Mouse (Mus musculus) liver, embryonic 11.5 days (tissue): ENCODE results near the gene Plcb4. TPM values are rescaled to one million over a fixed set of nuclear protein-coding genes. Genes with fewer than 3 reads are reported as not detected.
"Not testable (repeated sequence)": the region's sequence is repeated elsewhere in the genome, so short reads cannot be mapped to it uniquely, and the experiment has no call there.

Experiments used
- ATAC-seq: fragments of 200-750 bp; cut with Nextera tagmentation; replicated peaks from 2 replicates; pipeline ENCODE4 v1.8.0; 2017; ENCODE audit warnings: moderate number of reproducible peaks, mild to moderate bottlenecking, moderate TSS enrichment, moderate library complexity; ENCODE audit not compliant: low FRiP score
- DNase-seq: peaks from one replicate; pipeline ENCODE4 v3.0.0-alpha.2; 2017; ENCODE audit warnings: low spot score
- H3K27ac ChIP-seq: fragments of 300-500 bp; sonication (generic); 2 replicates; pipeline ENCODE4 v1.5.1; 2014; ENCODE audit warnings: mild to moderate bottlenecking, low read depth, low read length, control low read depth
- H3K27me3 ChIP-seq: fragments of 300-500 bp; sonication (generic); replicated peaks from 2 replicates; pipeline ENCODE4 v1.6.1; 2014; ENCODE audit warnings: low read length, mixed read lengths; ENCODE audit not compliant: control insufficient read depth, insufficient read depth
- H3K36me3 ChIP-seq: fragments of 300-500 bp; sonication (generic); 2 replicates; pipeline ENCODE4 v1.6.1; 2014; ENCODE audit warnings: mild to moderate bottlenecking, low read length, moderate library complexity, mixed read lengths; ENCODE audit not compliant: control insufficient read depth, insufficient read depth
- H3K4me1 ChIP-seq: fragments of 300-500 bp; sonication (generic); replicated peaks from 2 replicates; pipeline ENCODE4 v1.6.1; 2014; ENCODE audit warnings: low read length, mixed read lengths; ENCODE audit not compliant: control insufficient read depth, insufficient read depth
- H3K4me2 ChIP-seq: fragments of 300-500 bp; sonication (generic); 2 replicates; pipeline ENCODE4 v1.6.1; 2014; ENCODE audit warnings: mild to moderate bottlenecking, control low read depth, moderate library complexity
- H3K4me3 ChIP-seq: fragments of 300-500 bp; sonication (generic); 2 replicates; pipeline ENCODE4 v1.5.1; 2014; ENCODE audit warnings: low read depth, low read length, control low read depth
- H3K9ac ChIP-seq: fragments of 300-500 bp; sonication (generic); 2 replicates; pipeline ENCODE4 v1.6.1; 2014; ENCODE audit warnings: low read depth, low read length, control low read depth
- H3K9me3 ChIP-seq: fragments of 300-500 bp; sonication (generic); 2 replicates; pipeline ENCODE4 v1.6.1; 2016; ENCODE audit warnings: low read length, inconsistent platforms, mixed read lengths; ENCODE audit not compliant: control insufficient read depth
- WGBS: fragments of 180-500 bp; shearing (Covaris S2); extraction: QIAGEN DNeasy Blood & Tissue Kit; methylation state at CpG from one replicate; pipeline ENCODE4 v1.1.7; 2014; 5-methylcytosine and 5-hydroxymethylcytosine counted together
- polyA plus RNA-seq: library from polyadenylated mRNA; unstranded; fragments of >200 nt; fragmentation: Nextera tagmentation; extraction: Ambion mirVana; gene quantifications from 2 replicates; pipeline ENCODE4 v1.2.1, GENCODE M21; 2014

Plcb4 gene
- polyA plus RNA-seq, 1 experiment from 2014 or later, result 10.3 TPM

DNA sequence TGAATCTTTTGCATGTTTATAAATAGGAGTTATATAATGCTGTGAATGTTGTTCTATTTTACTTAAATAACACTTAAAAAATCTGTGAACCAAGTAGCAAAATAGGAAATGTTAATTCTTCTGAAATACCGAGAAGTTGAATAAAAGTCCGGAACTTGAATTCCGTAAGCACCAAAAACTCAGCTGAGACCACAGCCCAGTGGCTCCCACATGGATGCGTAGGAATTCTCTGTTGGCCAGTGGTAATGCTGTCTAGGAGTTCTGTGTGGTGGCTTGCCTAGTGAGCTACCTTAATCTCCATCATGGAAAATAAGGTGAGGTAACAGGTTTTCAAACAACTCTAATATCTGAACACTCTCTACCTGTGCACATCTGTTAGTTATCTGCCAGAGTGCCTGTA, 312.1 kb downstream of the Plcb4 start:
- H3K36me3 ChIP-seq, result no peaks in the 10 kb centered on the region
- no peak overlapping the region for H3K4me2 ChIP-seq
- H3K9me3 ChIP-seq, result no peaks in the 10 kb centered on the region
- H3K27me3 ChIP-seq, result no peaks in the 10 kb centered on the region
- H3K4me1 ChIP-seq, result no peaks in the 10 kb centered on the region
- 91% methylated on average over 4 of the region's 4 CpGs for WGBS
- ATAC-seq (no peak), DNase-seq (no peak)
- H3K27ac ChIP-seq, result no peak overlapping the region
- no peak overlapping the region for H3K9ac ChIP-seq
- no peak overlapping the region for H3K4me3 ChIP-seq

GRCm38 (mm10) chr2:135975978-135976377, 317.2 kb downstream of the Plcb4 start:
- Histone ChIP-seq H3K4me2 (no peak overlapping the region), H3K27me3 (no peaks in the 10 kb centered on the region), H3K9ac (no peak overlapping the region), H3K9me3 (no peaks in the 10 kb centered on the region), H3K27ac (no peak overlapping the region), H3K4me1 (no peaks in the 10 kb centered on the region; the same call in 1 of the 2 replicates), H3K4me3 (no peak overlapping the region), H3K36me3 (no peaks in the 10 kb centered on the region)
- ATAC-seq, result no peak
- DNase-seq, result no peak
- 88% methylated on average over 9 of the region's 9 CpGs for WGBS

DNA sequence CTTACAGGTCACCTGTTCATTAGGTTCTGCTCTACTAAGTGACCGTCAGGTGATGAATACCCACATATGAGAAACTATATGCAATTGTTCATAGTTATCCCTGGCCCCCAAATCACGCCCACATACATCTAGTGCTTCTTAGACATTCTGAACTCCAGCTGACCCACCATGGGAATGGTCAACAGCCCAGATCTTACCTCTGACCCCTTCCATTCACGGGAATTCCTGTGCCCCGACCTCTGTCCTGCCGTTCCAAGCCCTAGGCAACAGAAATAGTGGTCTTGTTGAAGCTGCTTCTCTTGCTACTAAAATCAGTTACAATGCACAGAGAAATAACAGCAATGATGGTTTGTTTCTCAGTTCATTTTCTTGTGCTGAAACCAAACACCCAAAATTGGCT, 320.0 kb downstream of the Plcb4 start:
- Histone ChIP-seq H3K27ac (no peak overlapping the region), H3K4me3 (no peak overlapping the region), H3K27me3 (no peaks in the 10 kb centered on the region), H3K4me1 (no peaks in the 10 kb centered on the region; the same call in 1 of the 2 replicates), H3K36me3 (no peaks in the 10 kb centered on the region), H3K9ac (no peak overlapping the region), H3K4me2 (no peak overlapping the region), H3K9me3 (no peaks in the 10 kb centered on the region)
- WGBS, result 69% methylated on average over 5 of the region's 5 CpGs
- DNase-seq (no peak), ATAC-seq (no peak)

DNA sequence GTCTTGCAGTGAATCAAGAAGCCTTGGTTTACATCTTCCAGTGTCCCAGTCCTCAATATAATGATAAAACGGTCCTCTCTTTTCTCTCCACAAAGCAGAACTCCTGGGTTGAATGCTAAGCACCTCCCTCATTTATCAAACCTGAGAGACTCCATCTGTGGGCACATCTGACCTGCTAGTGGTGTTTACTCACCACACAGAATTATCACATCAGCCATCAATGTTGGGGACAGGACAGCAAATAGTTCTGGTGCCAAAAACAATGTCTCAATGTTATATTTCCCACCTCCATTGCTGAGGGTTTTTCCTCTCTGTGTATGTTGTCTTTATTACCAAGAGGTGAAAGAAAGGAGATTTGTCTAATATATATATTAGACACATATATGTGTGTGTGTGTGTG, 321.6 kb downstream of the Plcb4 start:
- WGBS, result 77% methylated on average over 1 of the region's 1 CpGs
- ATAC-seq, result no peak
- Histone ChIP-seq H3K27me3 (no peaks in the 10 kb centered on the region), H3K4me2 (no peak overlapping the region), H3K9me3 (no peaks in the 10 kb centered on the region), H3K4me1 (no peaks in the 10 kb centered on the region; the same call in 1 of the 2 replicates), H3K27ac (no peak overlapping the region), H3K36me3 (no peaks in the 10 kb centered on the region), H3K9ac (no peak overlapping the region), H3K4me3 (no peak overlapping the region)
- DNase-seq, result no peak

- H3K27me3 ChIP-seq, result no peaks in the 10 kb centered on the region
- DNase-seq (no peak), ATAC-seq (no peak)
- WGBS, result 74% methylated on average over 4 of the region's 4 CpGs
- no peak overlapping the region for H3K9ac ChIP-seq
- no peak overlapping the region for H3K4me3 ChIP-seq
- H3K4me2 ChIP-seq, result no peak overlapping the region
- H3K4me1 ChIP-seq, result no peaks in the 10 kb centered on the region
- no peaks in the 10 kb centered on the region for H3K36me3 ChIP-seq
- no peak overlapping the region for H3K27ac ChIP-seq
- H3K9me3 ChIP-seq, result no peaks in the 10 kb centered on the region
These were observed 325.2 kb downstream of the Plcb4 start for GRCm38 (mm10) chr2:135983972-135984371.

DNA sequence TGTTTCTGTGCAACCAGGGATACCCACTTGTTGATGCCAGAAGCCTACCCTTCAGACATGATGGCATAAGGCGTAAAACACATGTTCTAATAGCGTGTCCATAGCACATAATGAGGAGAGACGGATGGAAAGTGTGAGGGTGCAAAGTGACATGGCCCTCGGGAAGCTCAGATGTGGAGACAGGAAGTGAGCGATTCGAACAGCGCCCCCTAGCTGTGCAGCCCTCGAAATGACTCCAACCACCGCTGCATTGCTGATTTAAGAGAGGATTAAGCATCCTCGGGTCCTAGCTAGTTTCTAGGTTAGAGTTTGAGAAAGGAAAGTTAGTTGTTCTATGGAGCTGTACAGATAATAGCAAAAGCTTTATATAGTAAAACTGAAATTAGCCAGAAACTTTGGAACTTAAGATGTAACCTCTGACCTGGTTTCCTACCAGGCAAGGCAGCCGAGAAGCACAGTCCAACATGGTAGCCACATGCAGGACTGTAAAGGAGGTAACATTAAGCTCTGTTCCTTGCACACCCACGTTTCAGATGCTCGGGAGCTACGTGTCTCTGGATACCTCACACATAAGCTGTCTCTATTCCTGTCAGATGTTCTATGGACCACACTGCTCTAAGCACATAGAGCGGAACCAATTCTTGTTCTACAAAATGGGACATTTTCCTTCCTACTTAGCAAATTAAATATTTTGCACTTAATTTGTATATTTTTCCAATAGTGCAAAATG, 326.9 kb downstream of the Plcb4 start:
- ATAC-seq, result no peak

DNA sequence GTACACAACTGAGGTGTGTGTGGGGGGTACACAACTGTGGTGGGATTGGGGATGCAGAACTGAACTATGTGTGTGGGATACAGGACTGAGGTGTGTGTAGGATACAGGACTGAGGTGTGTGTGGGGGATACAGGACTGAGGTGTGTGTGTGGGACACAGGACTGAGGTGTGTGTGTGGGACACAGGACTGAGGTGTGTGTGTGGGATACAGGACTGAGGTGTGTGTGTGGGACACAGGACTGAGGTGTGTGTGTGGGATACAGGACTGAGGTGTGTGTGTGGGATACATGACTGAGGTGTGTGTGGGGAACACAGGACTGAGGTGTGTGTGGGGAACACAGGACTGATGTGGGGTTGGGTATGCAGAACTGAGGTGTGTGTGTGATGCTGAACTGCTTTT, 329.7 kb downstream of the Plcb4 start:
- H3K27ac ChIP-seq, H3K4me2 ChIP-seq, H3K4me1 ChIP-seq, H3K4me3 ChIP-seq, ATAC-seq, H3K9me3 ChIP-seq, DNase-seq, H3K27me3 ChIP-seq, H3K9ac ChIP-seq, H3K36me3 ChIP-seq: not testable (repeated sequence)

More for the DNA sequence above, 326.9 kb downstream of the Plcb4 start:
- Histone ChIP-seq H3K27me3 (no peaks in the 10 kb centered on the region), H3K27ac (no peak overlapping the region), H3K4me3 (no peak overlapping the region), H3K4me1 (no peaks in the 10 kb centered on the region), H3K36me3 (no peaks in the 10 kb centered on the region), H3K4me2 (no peak overlapping the region), H3K9me3 (no peaks in the 10 kb centered on the region), H3K9ac (no peak overlapping the region)
- DNase-seq, result no peak
- 82% methylated on average over 15 of the region's 15 CpGs for WGBS

DNA sequence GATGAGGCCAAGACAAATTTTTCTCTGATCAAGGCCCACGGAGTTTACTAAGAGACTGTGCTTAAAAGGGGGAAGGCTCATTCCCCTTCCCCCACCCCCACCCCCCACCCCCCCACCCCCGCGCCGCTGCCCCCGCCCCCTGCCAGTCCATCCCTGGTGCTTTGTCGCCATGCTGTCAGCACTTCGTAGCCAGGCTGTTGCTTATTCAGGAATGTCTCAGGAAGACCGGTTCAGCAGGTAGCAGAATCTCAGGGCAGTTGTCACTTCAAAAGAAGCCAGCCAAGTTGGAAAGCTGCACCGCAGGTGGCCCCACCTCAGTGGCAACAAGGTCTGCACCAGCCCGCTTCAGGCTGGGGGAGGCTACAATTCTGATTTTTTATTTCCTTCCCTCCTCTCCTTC, 331.9 kb downstream of the Plcb4 start:
- not testable (repeated sequence) for ATAC-seq, H3K27ac ChIP-seq, H3K4me3 ChIP-seq, H3K4me1 ChIP-seq, H3K27me3 ChIP-seq, H3K4me2 ChIP-seq, DNase-seq, H3K36me3 ChIP-seq, H3K9me3 ChIP-seq, H3K9ac ChIP-seq
- 73% methylated on average over 10 of the region's 10 CpGs for WGBS

DNA sequence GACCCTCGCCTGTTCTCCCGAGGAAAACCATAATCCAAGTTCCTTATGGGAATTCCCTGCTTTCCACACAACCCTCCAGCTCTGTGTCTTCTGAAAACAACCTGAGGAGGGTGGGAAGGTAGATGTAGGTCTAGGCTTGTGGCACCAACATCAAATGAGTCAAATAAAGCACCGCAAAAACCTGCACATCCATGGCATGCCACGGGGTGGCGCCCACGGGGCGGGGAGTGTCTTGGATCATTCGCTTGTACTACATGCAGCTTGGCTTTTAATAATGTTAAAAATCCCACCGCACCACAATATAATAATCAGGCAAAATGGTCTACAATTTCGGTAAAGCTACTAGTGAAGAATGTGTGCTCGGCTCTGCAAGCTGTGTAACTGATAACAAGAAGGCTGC, 334.5 kb downstream of the Plcb4 start:
- H3K27ac ChIP-seq, result no peak overlapping the region
- no peaks in the 10 kb centered on the region for H3K27me3 ChIP-seq
- no peak overlapping the region for H3K4me2 ChIP-seq
- no peak overlapping the region for H3K9ac ChIP-seq
- no peak overlapping the region for H3K4me3 ChIP-seq
- DNase-seq (no peak), ATAC-seq (no peak)
- H3K4me1 ChIP-seq, result no peaks in the 10 kb centered on the region
- 76% methylated on average over 11 of the region's 11 CpGs for WGBS
- no peaks in the 10 kb centered on the region for H3K36me3 ChIP-seq
- no peaks in the 10 kb centered on the region for H3K9me3 ChIP-seq
